Mouse (Mus musculus) embryonic facial prominence, embryonic 15.5 days (tissue): ENCODE data around the gene Dennd1a. TPM values are rescaled to one million over a fixed set of nuclear protein-coding genes. Genes with fewer than 3 reads are reported as not detected.
"Not testable (repeated sequence)": the region's sequence is repeated elsewhere in the genome, so short reads cannot be mapped to it uniquely, and the experiment has no call there.

Source experiments
- ATAC-seq: fragments of 200-750 bp; cut with Nextera tagmentation; 2 replicates; pipeline ENCODE4 v1.8.0; 2017; ENCODE audit warnings: low read depth, moderate TSS enrichment; ENCODE audit not compliant: insufficient number of reproducible peaks, low FRiP score, low TSS enrichment
- H3K27ac ChIP-seq: fragments of 300-500 bp; sonication (generic); replicated peaks from 2 replicates; pipeline ENCODE4 v1.5.1; 2015; ENCODE audit warnings: mild to moderate bottlenecking, inconsistent platforms
- H3K27me3 ChIP-seq: fragments of 300-500 bp; sonication (generic); 2 replicates; pipeline ENCODE4 v1.6.1; 2015; ENCODE audit warnings: inconsistent platforms
- H3K36me3 ChIP-seq: fragments of 300-500 bp; sonication (generic); 2 replicates; pipeline ENCODE4 v1.6.1; 2015; ENCODE audit warnings: mild to moderate bottlenecking, inconsistent platforms
- H3K4me1 ChIP-seq: fragments of 300-500 bp; sonication (generic); 2 replicates; pipeline ENCODE4 v1.6.1; 2015; ENCODE audit warnings: inconsistent platforms
- H3K4me2 ChIP-seq: fragments of 300-500 bp; sonication (generic); replicated peaks from 2 replicates; pipeline ENCODE4 v1.6.1; 2015; ENCODE audit warnings: mild to moderate bottlenecking, inconsistent platforms
- H3K4me3 ChIP-seq: fragments of 300-500 bp; sonication (generic); replicated peaks from 2 replicates; pipeline ENCODE4 v1.5.1; 2015; ENCODE audit warnings: mild to moderate bottlenecking, inconsistent platforms
- H3K9ac ChIP-seq: fragments of 300-500 bp; sonication (generic); 2 replicates; pipeline ENCODE4 v1.6.1; 2015; ENCODE audit warnings: inconsistent platforms
- H3K9me3 ChIP-seq: fragments of 300-500 bp; sonication (generic); replicated peaks from 2 replicates; pipeline ENCODE4 v1.6.1; 2016; ENCODE audit warnings: inconsistent platforms
- WGBS: fragments of 180-500 bp; shearing (Covaris S2); methylation state at CpG from one replicate; pipeline ENCODE4 v1.1.7; 2015; 5-methylcytosine and 5-hydroxymethylcytosine counted together
- polyA plus RNA-seq: library from polyadenylated mRNA; unstranded; fragments of >200 nt; fragmentation: Nextera tagmentation; extraction: Ambion mirVana; gene quantifications from 2 replicates; pipeline ENCODE4 v1.2.1, GENCODE M21; 2015

Gene Dennd1a
- polyA plus RNA-seq, 1 experiment from 2014 or later, result 15.8 TPM

- Histone ChIP-seq H3K4me2 (no peak overlapping the region), H3K4me1 (0 out of 2 replicates have a peak, but pooled peaks cover 13% of the 10 kb centered on the region), H3K36me3 (no peaks in the 10 kb centered on the region), H3K9ac (no peak overlapping the region), H3K27me3 (no peaks in the 10 kb centered on the region), H3K4me3 (no peak overlapping the region), H3K9me3 (no peaks in the 10 kb centered on the region), H3K27ac (no peak overlapping the region)
- no peak for ATAC-seq
- WGBS, result 41% methylated on average over 4 of the region's 4 CpGs
Measured at GRCm38 (mm10) chr2:37964534-37964933, 322.7 kb downstream of the Dennd1a start.

GRCm38 (mm10) chr2:37963362-37963761 lies 323.8 kb downstream of the Dennd1a start:
- 38% methylated on average over 4 of the region's 4 CpGs for WGBS
- Histone ChIP-seq H3K27ac (no peak overlapping the region), H3K9ac (no peak overlapping the region), H3K9me3 (no peaks in the 10 kb centered on the region), H3K36me3 (no peaks in the 10 kb centered on the region), H3K27me3 (no peaks in the 10 kb centered on the region), H3K4me1 (0 out of 2 replicates have a peak, but pooled peaks cover 13% of the 10 kb centered on the region), H3K4me3 (no peak overlapping the region), H3K4me2 (no peak overlapping the region)
- ATAC-seq, result no peak

DNA sequence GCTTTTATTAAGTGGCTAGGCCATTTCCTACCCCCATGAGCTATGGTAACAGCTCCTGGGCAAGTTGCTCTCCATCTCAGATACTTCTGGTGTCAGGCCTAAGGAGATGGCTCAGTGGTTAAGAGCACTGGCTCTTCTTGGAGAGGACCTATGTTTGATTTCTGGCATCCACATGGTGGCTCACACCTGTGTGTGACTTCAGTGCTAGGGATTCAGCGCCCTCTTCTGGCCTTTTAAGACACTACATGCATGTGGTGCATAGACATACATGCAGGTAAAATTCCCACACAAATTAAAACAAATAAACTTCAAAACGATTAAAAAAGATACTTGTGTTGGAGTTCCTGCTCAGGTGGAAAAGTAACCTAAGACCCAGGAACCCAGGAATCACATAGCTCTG lies 338.8 kb downstream of the Dennd1a start:
- 34% methylated on average over 2 of the region's 2 CpGs for whole genome bisulfite sequencing
- no peak overlapping the region for H3K4me2 ChIP-seq
- no peaks in the 10 kb centered on the region for H3K36me3 ChIP-seq
- H3K27ac ChIP-seq, result no peak overlapping the region
- H3K27me3 ChIP-seq, result no peaks in the 10 kb centered on the region
- H3K9ac ChIP-seq, result no peak overlapping the region
- ATAC-seq, result no peak
- no peaks in the 10 kb centered on the region for H3K9me3 ChIP-seq
- no peak overlapping the region for H3K4me3 ChIP-seq
- peaks cover 12% of the 10 kb centered on the region; the same call in 1 of the 2 replicates for H3K4me1 ChIP-seq

DNA sequence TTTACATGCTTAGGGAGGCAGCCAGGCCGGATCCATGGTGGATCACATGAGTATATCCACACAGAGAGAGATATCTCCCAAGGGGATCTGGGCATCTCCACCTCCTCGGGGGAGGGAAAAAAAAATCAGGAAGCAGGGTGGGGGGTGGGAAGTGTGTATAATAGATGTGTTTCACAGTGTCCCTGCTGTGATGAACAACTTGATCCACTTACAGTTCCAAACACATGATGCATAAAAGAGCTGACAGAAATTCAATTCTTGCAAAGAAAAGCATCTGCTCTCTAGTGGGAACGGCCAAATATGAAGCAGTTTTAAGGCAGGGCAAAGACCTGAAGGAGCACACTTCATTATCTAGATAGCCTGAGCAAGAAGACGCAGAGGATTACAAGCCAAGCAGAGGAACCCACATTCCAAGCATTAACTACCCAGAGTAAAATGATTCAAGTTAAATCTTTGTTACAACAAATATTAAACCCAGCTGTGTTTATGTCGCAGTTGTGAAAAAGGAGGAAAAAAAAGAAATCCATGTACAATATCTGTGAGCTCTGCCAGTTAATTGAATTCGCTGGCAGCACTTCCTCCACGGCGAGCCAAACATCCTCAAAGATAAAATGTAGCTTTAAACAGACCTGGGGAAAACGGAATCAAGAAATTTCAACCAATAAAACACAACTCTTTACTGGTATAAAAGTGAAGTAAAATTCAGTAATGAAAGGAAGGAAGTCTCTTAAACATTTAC lies 341.4 kb downstream of the Dennd1a start:
- H3K9me3 ChIP-seq, result no peaks in the 10 kb centered on the region
- no peaks in the 10 kb centered on the region for H3K27me3 ChIP-seq
- no peaks in the 10 kb centered on the region for H3K36me3 ChIP-seq
- no peak overlapping the region for H3K4me3 ChIP-seq
- 28% methylated on average over 9 of the region's 9 CpGs for WGBS
- peaks cover 12% of the 10 kb centered on the region; the same call in 1 of the 2 replicates for H3K4me1 ChIP-seq
- H3K9ac ChIP-seq, result no peak overlapping the region
- peak overlapping the region; percentile 34; the same call in 1 of the 2 replicates for H3K27ac ChIP-seq
- ATAC-seq, result no peak
- peak overlapping the region; percentile 6; the same call in 1 of the 2 replicates for H3K4me2 ChIP-seq

GRCm38 (mm10) chr2:37942906-37943305 lies 344.3 kb downstream of the Dennd1a start:
- no peaks in the 10 kb centered on the region for H3K36me3 ChIP-seq
- 73% methylated on average over 2 of the region's 2 CpGs for WGBS
- no peak for ATAC-seq
- H3K27ac ChIP-seq, result no peak overlapping the region
- no peaks in the 10 kb centered on the region for H3K27me3 ChIP-seq
- no peak overlapping the region for H3K9ac ChIP-seq
- H3K4me2 ChIP-seq, result no peak overlapping the region
- peaks cover 12% of the 10 kb centered on the region; the same call in 1 of the 2 replicates for H3K4me1 ChIP-seq
- no peak overlapping the region for H3K4me3 ChIP-seq
- no peaks in the 10 kb centered on the region for H3K9me3 ChIP-seq

GRCm38 (mm10) chr2:37941741-37942140 lies 345.4 kb downstream of the Dennd1a start:
- Histone ChIP-seq H3K27me3 (no peaks in the 10 kb centered on the region), H3K9me3 (no peaks in the 10 kb centered on the region), H3K36me3 (no peaks in the 10 kb centered on the region), H3K4me1 (peaks cover 12% of the 10 kb centered on the region; the same call in 1 of the 2 replicates), H3K4me2 (no peak overlapping the region), H3K9ac (no peak overlapping the region), H3K4me3 (no peak overlapping the region), H3K27ac (no peak overlapping the region)
- no peak for ATAC-seq

- Histone ChIP-seq H3K27ac (no peak overlapping the region), H3K4me2 (no peak overlapping the region), H3K9me3 (no peaks in the 10 kb centered on the region), H3K36me3 (no peaks in the 10 kb centered on the region), H3K9ac (no peak overlapping the region), H3K4me1 (peaks cover 8% of the 10 kb centered on the region; the same call in 1 of the 2 replicates), H3K27me3 (no peaks in the 10 kb centered on the region), H3K4me3 (no peak overlapping the region)
- 88% methylated on average over 4 of the region's 4 CpGs for WGBS
- no peak for ATAC-seq
Measured at GRCm38 (mm10) chr2:37940845-37941361, 346.3 kb downstream of the Dennd1a start.

DNA sequence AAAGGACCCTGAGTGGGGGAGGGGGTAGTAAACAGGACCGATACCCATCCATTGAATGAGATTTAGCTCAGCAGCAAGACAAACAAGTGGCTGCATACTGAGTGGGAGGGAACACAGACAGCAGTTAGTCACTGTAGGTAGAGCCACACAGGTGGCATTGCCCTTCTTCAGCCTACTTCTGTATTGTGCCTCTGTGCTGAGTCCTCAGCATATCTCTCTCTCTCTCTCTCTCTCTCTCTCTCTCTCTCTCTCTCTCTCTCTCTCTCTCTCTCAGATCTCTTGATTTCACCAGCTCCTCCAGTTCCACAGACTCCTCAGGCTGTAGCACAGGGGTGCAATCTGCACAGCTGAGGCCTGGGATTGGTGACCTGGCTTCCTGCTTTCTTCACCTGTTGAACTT lies 347.2 kb downstream of the Dennd1a start:
- no peak for ATAC-seq
- WGBS, result 53% methylated on average over 1 of the region's 1 CpGs

GRCm38 (mm10) chr2:37936922-37937321 lies 350.3 kb downstream of the Dennd1a start:
- WGBS, result 77% methylated on average over 4 of the region's 4 CpGs
- not testable (repeated sequence) for H3K4me3 ChIP-seq, H3K27ac ChIP-seq, H3K9ac ChIP-seq, H3K9me3 ChIP-seq, H3K27me3 ChIP-seq, H3K4me2 ChIP-seq, H3K36me3 ChIP-seq, H3K4me1 ChIP-seq, ATAC-seq

More for the DNA sequence above, 347.2 kb downstream of the Dennd1a start:
- H3K27me3 ChIP-seq, result no peaks in the 10 kb centered on the region
- H3K4me1 ChIP-seq, result no peaks in the 10 kb centered on the region
- no peak overlapping the region for H3K4me2 ChIP-seq
- H3K9ac ChIP-seq, result no peak overlapping the region
- no peaks in the 10 kb centered on the region for H3K9me3 ChIP-seq
- H3K4me3 ChIP-seq, result no peak overlapping the region
- no peak overlapping the region for H3K27ac ChIP-seq
- H3K36me3 ChIP-seq, result no peaks in the 10 kb centered on the region

GRCm38 (mm10) chr2:37932240-37932639 lies 354.9 kb downstream of the Dennd1a start:
- no peaks in the 10 kb centered on the region for H3K36me3 ChIP-seq
- no peak overlapping the region for H3K4me3 ChIP-seq
- H3K27ac ChIP-seq, result no peak overlapping the region
- H3K4me1 ChIP-seq, result no peaks in the 10 kb centered on the region
- H3K27me3 ChIP-seq, result no peaks in the 10 kb centered on the region
- ATAC-seq, result no peak
- no peak overlapping the region for H3K9ac ChIP-seq
- no peak overlapping the region for H3K4me2 ChIP-seq
- H3K9me3 ChIP-seq, result no peaks in the 10 kb centered on the region
- 95% methylated on average over 1 of the region's 1 CpGs for WGBS

- no peak overlapping the region for H3K4me3 ChIP-seq
- no peaks in the 10 kb centered on the region for H3K9me3 ChIP-seq
- H3K27me3 ChIP-seq, result no peaks in the 10 kb centered on the region
- H3K4me2 ChIP-seq, result no peak overlapping the region
- no peaks in the 10 kb centered on the region for H3K36me3 ChIP-seq
- ATAC-seq, result no peak
- WGBS, result 57% methylated on average over 5 of the region's 5 CpGs
- no peak overlapping the region for H3K27ac ChIP-seq
- no peak overlapping the region for H3K9ac ChIP-seq
- no peaks in the 10 kb centered on the region for H3K4me1 ChIP-seq
Measured at GRCm38 (mm10) chr2:37931018-37931930, 355.9 kb downstream of the Dennd1a start.
